Mouse (Mus musculus) bone marrow macrophage, adult 2 months (primary cell): ENCODE measurements around the gene 2310022A10Rik.

ENCODE experiments used
- CTCF ChIP-seq: IDR thresholded peaks from 2 replicates; pipeline ENCODE4 v1.5.1; 2012; ENCODE audit warnings: low read depth, mild to moderate bottlenecking, low read length, moderate library complexity
- POLR2A ChIP-seq: IDR thresholded peaks from 2 replicates; pipeline ENCODE4 v1.6.1; 2012; ENCODE audit warnings: mild to moderate bottlenecking, low read depth, low read length, borderline replicate concordance

DNA sequence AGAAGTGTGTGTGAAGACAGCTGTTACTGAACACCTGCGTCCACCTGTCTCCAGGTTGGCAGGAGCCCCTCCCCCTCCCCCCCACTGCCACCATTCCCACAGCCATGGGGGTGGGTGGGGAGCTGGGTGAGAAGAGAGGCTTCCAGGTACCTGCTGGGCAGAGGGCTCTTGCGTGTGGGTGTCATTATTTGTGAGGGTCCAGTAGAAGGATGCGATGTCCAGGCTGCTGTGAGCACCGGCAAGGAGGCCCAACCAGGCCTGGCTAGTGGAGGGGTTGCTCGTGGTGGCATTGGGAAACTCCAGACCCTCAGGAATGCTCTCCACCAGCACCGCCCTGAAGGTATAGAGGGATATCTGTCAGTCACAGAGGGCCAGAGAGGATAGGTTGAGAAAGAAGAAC, 12.1 kb upstream of the 2310022A10Rik start:
- TF ChIP-seq CTCF: no peak
- no peak for TF ChIP-seq POLR2A
